Mouse (Mus musculus): ENCODE measurements around the gene Cacnb1. TPM values are rescaled to one million over a fixed set of nuclear protein-coding genes. Genes with fewer than 3 reads are reported as not detected.
A peak's percentile ranks its signal among the peaks of the same experiment; 100 is the strongest.

Gene Cacnb1
- polyA plus RNA-seq, 1 experiment from 2014 or later = 10.3 TPM

- peaks cover 13% of the 10 kb centered on the region for H3K4me1 ChIP-seq (ENCODE audit: control insufficient read depth, insufficient read depth, low read length)
- H3K4me3 ChIP-seq (ENCODE audit: low read depth, low read length) = peak overlapping the region; percentile 85
- H3K27ac ChIP-seq (ENCODE audit: low read depth, low read length) = peak overlapping the region; percentile 66
- WGBS = under 1% methylated on average over 42 of the region's 42 CpGs
- H3K36me3 ChIP-seq (ENCODE audit: control insufficient read depth, insufficient read depth, low read length) = no peaks in the 10 kb centered on the region
- peak overlapping the region; percentile 52 for H3K4me2 ChIP-seq
- H3K9ac ChIP-seq (ENCODE audit: low read length) = peak overlapping the region; percentile 82
- peak; percentile 100 for DNase-seq (ENCODE audit: low spot score, missing footprints)
- H3K27me3 ChIP-seq (ENCODE audit: control insufficient read depth, insufficient read depth, low read length) = peaks cover 27% of the 10 kb centered on the region
- ATAC-seq (ENCODE audit: low FRiP score) = peak; percentile 79
- H3K9me3 ChIP-seq (ENCODE audit: control insufficient read depth, low read length) = no peaks in the 10 kb centered on the region
Measured at GRCm38 (mm10) chr11:97987551-97988526, 35.0 kb downstream of the Cacnb1 start.

GRCm38 (mm10) chr11:97986738-97987465 is 35.9 kb downstream of the Cacnb1 start:
- Histone ChIP-seq H3K9ac (ENCODE audit: low read length) (no peak overlapping the region), H3K27me3 (ENCODE audit: control insufficient read depth, insufficient read depth, low read length) (peaks cover 27% of the 10 kb centered on the region), H3K4me2 (peak overlapping the region; percentile 83), H3K27ac (ENCODE audit: low read depth, low read length) (no peak overlapping the region), H3K9me3 (ENCODE audit: control insufficient read depth, low read length) (no peaks in the 10 kb centered on the region), H3K36me3 (ENCODE audit: control insufficient read depth, insufficient read depth, low read length) (no peaks in the 10 kb centered on the region), H3K4me3 (ENCODE audit: low read depth, low read length) (peak overlapping the region; percentile 85), H3K4me1 (ENCODE audit: control insufficient read depth, insufficient read depth, low read length) (peaks cover 13% of the 10 kb centered on the region)
- 23% methylated on average over 17 of the region's 17 CpGs for WGBS
- DNase-seq (ENCODE audit: low spot score, missing footprints) (no peak), ATAC-seq (ENCODE audit: low FRiP score) (no peak)

- 2% methylated on average over 62 of the region's 74 CpGs for WGBS
- ATAC-seq (ENCODE audit: low FRiP score) = no peak
- Histone ChIP-seq H3K27ac (ENCODE audit: low read depth, low read length) (no peak within 1 kb of the TSS), H3K36me3 (ENCODE audit: control insufficient read depth, insufficient read depth, low read length) (no peaks in the 10 kb centered on the region), H3K27me3 (ENCODE audit: control insufficient read depth, insufficient read depth, low read length) (peaks cover 27% of the 10 kb centered on the region), H3K4me3 (ENCODE audit: low read depth, low read length) (peak within 1 kb of the TSS; percentile 85), H3K4me2 (peak within 1 kb of the TSS; percentile 83), H3K9ac (ENCODE audit: low read length) (peak within 1 kb of the TSS; percentile 52), H3K4me1 (ENCODE audit: control insufficient read depth, insufficient read depth, low read length) (peaks cover 13% of the 10 kb centered on the region), H3K9me3 (ENCODE audit: control insufficient read depth, low read length) (no peaks in the 10 kb centered on the region)
- peak; percentile 92 for DNase-seq (ENCODE audit: low spot score, missing footprints)
Measured at GRCm38 (mm10) chr11:97985727-97986677, 36.8 kb downstream of the Cacnb1 start, which contains the start of gene Plxdc1. Gene Plxdc1 (minus strand): TSS chr11:97986444.

GRCm38 (mm10) chr11:97983983-97984382 is 38.9 kb downstream of the Cacnb1 start:
- Histone ChIP-seq H3K27me3 (ENCODE audit: control insufficient read depth, insufficient read depth, low read length) (peaks cover 27% of the 10 kb centered on the region), H3K9me3 (ENCODE audit: control insufficient read depth, low read length) (no peaks in the 10 kb centered on the region), H3K4me2 (no peak overlapping the region), H3K4me3 (ENCODE audit: low read depth, low read length) (no peak overlapping the region), H3K36me3 (ENCODE audit: control insufficient read depth, insufficient read depth, low read length) (no peaks in the 10 kb centered on the region), H3K9ac (ENCODE audit: low read length) (no peak overlapping the region), H3K27ac (ENCODE audit: low read depth, low read length) (no peak overlapping the region), H3K4me1 (ENCODE audit: control insufficient read depth, insufficient read depth, low read length) (peaks cover 7% of the 10 kb centered on the region)
- no peak for DNase-seq (ENCODE audit: low spot score, missing footprints)
- no peak for ATAC-seq (ENCODE audit: low FRiP score)
- 71% methylated on average over 1 of the region's 1 CpGs for WGBS

- Histone ChIP-seq H3K4me1 (ENCODE audit: control insufficient read depth, insufficient read depth, low read length) (peaks cover 7% of the 10 kb centered on the region; the same call in 1 of the 2 replicates), H3K27ac (ENCODE audit: low read depth, low read length) (no peak overlapping the region), H3K9ac (ENCODE audit: low read length) (no peak overlapping the region), H3K4me2 (no peak overlapping the region), H3K9me3 (ENCODE audit: control insufficient read depth, low read length) (no peaks in the 10 kb centered on the region), H3K4me3 (ENCODE audit: low read depth, low read length) (no peak overlapping the region), H3K36me3 (ENCODE audit: control insufficient read depth, insufficient read depth, low read length) (no peaks in the 10 kb centered on the region), H3K27me3 (ENCODE audit: control insufficient read depth, insufficient read depth, low read length) (peaks cover 27% of the 10 kb centered on the region)
- 88% methylated on average over 3 of the region's 3 CpGs for WGBS
- DNase-seq (ENCODE audit: low spot score, missing footprints) = no peak
- ATAC-seq (ENCODE audit: low FRiP score) = no peak
Measured at GRCm38 (mm10) chr11:97983506-97983905, 39.3 kb downstream of the Cacnb1 start.

- H3K27ac ChIP-seq (ENCODE audit: low read depth, low read length) = no peak overlapping the region
- peaks cover 7% of the 10 kb centered on the region; the same call in 1 of the 2 replicates for H3K4me1 ChIP-seq (ENCODE audit: control insufficient read depth, insufficient read depth, low read length)
- H3K9me3 ChIP-seq (ENCODE audit: control insufficient read depth, low read length) = no peaks in the 10 kb centered on the region
- H3K4me3 ChIP-seq (ENCODE audit: low read depth, low read length) = no peak overlapping the region
- DNase-seq (ENCODE audit: low spot score, missing footprints) = no peak
- ATAC-seq (ENCODE audit: low FRiP score) = no peak
- no peak overlapping the region for H3K9ac ChIP-seq (ENCODE audit: low read length)
- H3K36me3 ChIP-seq (ENCODE audit: control insufficient read depth, insufficient read depth, low read length) = no peaks in the 10 kb centered on the region
- no peak overlapping the region for H3K4me2 ChIP-seq
- 89% methylated on average over 9 of the region's 9 CpGs for WGBS
- H3K27me3 ChIP-seq (ENCODE audit: control insufficient read depth, insufficient read depth, low read length) = peaks cover 27% of the 10 kb centered on the region
Measured at GRCm38 (mm10) chr11:97982721-97983120, 40.1 kb downstream of the Cacnb1 start.

- no peak for ATAC-seq (ENCODE audit: low FRiP score)
Measured at GRCm38 (mm10) chr11:97980531-97980966, 42.3 kb downstream of the Cacnb1 start.

GRCm38 (mm10) chr11:97979824-97980495 is 42.9 kb downstream of the Cacnb1 start:
- Histone ChIP-seq H3K9me3 (ENCODE audit: control insufficient read depth, low read length) (no peaks in the 10 kb centered on the region), H3K4me2 (no peak overlapping the region), H3K27ac (ENCODE audit: low read depth, low read length) (no peak overlapping the region), H3K4me3 (ENCODE audit: low read depth, low read length) (no peak overlapping the region), H3K27me3 (ENCODE audit: control insufficient read depth, insufficient read depth, low read length) (peaks cover 3% of the 10 kb centered on the region; the same call in 1 of the 2 replicates), H3K9ac (ENCODE audit: low read length) (no peak overlapping the region), H3K4me1 (ENCODE audit: control insufficient read depth, insufficient read depth, low read length) (no peaks in the 10 kb centered on the region; the same call in 1 of the 2 replicates), H3K36me3 (ENCODE audit: control insufficient read depth, insufficient read depth, low read length) (no peaks in the 10 kb centered on the region)
- ATAC-seq (ENCODE audit: low FRiP score) (no peak), DNase-seq (ENCODE audit: low spot score, missing footprints) (no peak)
- 75% methylated on average over 10 of the region's 10 CpGs for WGBS

More at GRCm38 (mm10) chr11:97980531-97980966, 42.3 kb downstream of the Cacnb1 start:
- no peak overlapping the region for H3K4me3 ChIP-seq (ENCODE audit: low read depth, low read length)
- no peak overlapping the region for H3K27ac ChIP-seq (ENCODE audit: low read depth, low read length)
- H3K9ac ChIP-seq (ENCODE audit: low read length) = no peak overlapping the region
- no peaks in the 10 kb centered on the region for H3K36me3 ChIP-seq (ENCODE audit: control insufficient read depth, insufficient read depth, low read length)
- no peaks in the 10 kb centered on the region; the same call in 1 of the 2 replicates for H3K4me1 ChIP-seq (ENCODE audit: control insufficient read depth, insufficient read depth, low read length)
- no peaks in the 10 kb centered on the region for H3K9me3 ChIP-seq (ENCODE audit: control insufficient read depth, low read length)
- no peak for DNase-seq (ENCODE audit: low spot score, missing footprints)
- H3K4me2 ChIP-seq = no peak overlapping the region
- WGBS = 74% methylated on average over 9 of the region's 9 CpGs
- H3K27me3 ChIP-seq (ENCODE audit: control insufficient read depth, insufficient read depth, low read length) = peaks cover 9% of the 10 kb centered on the region
